Comparison of ENCODE assay signal across 23 mouse cellular contexts in genomic region chr8:35898493-35898892, GRCm38 (mm10).
"Had no signal": no experiment of that assay in that cellular context is flagged by ENCODE, and none has a peak within 500 bp of the region (broad histone marks: within the 10 kb centered on the region; RNA-seq: fewer than 3 reads in every experiment).

No protein-coding gene starts in this region.

- H3K27me3 ChIP-seq: limb, embryonic 13.5 days; liver, embryonic 12.5 days; liver, embryonic 15.5 days; midbrain, embryonic 12.5 days; midbrain, embryonic 15.5 days; neural tube, embryonic 12.5 days; neural tube, embryonic 15.5 days had no signal

- H3K4me3 ChIP-seq: layer of hippocampus, adult 2 months; limb, embryonic 10.5 days; limb, embryonic 13.5 days; liver, embryonic 12.5 days; liver, embryonic 15.5 days; lung, embryonic 15.5 days; midbrain, embryonic 12.5 days; midbrain, embryonic 15.5 days; neural tube, embryonic 12.5 days; neural tube, embryonic 15.5 days had no signal

- H3K4me2 ChIP-seq: limb, embryonic 13.5 days; liver, embryonic 12.5 days; liver, embryonic 15.5 days; lung, embryonic 15.5 days; midbrain, embryonic 12.5 days; midbrain, embryonic 15.5 days; neural tube, embryonic 12.5 days; neural tube, embryonic 15.5 days had no signal

- H3K36me3 ChIP-seq: limb, embryonic 10.5 days; limb, embryonic 13.5 days; liver, embryonic 12.5 days; liver, embryonic 15.5 days; lung, embryonic 15.5 days; midbrain, embryonic 12.5 days; midbrain, embryonic 15.5 days; neural tube, embryonic 12.5 days; neural tube, embryonic 15.5 days had no signal

- ATAC-seq: liver, embryonic 12.5 days; midbrain, embryonic 15.5 days had no signal

- DNase-seq: kidney, adult 2 months; kidney, postnatal 25 days; layer of hippocampus, adult 9-11 months; liver; right cerebral cortex, adult 18-20 months; right cerebral cortex, postnatal 14 days; right cerebral cortex, postnatal 4 days; thymus, adult 2 months; thymus, postnatal 14 days; thymus, postnatal 4 days had no signal

- H3K9me3 ChIP-seq: limb, embryonic 10.5 days; limb, embryonic 13.5 days; liver, embryonic 12.5 days; liver, embryonic 15.5 days; lung, embryonic 15.5 days; midbrain, embryonic 12.5 days; midbrain, embryonic 15.5 days; neural tube, embryonic 12.5 days; neural tube, embryonic 15.5 days had no signal

- H3K27ac ChIP-seq: kidney, postnatal 0 days; layer of hippocampus, adult 2 months; limb, embryonic 10.5 days; limb, embryonic 13.5 days; liver, embryonic 12.5 days; liver, embryonic 15.5 days; lung, embryonic 15.5 days; macrophage; midbrain, embryonic 12.5 days; midbrain, embryonic 15.5 days; neural tube, embryonic 12.5 days; neural tube, embryonic 15.5 days; stomach, postnatal 0 days had no signal

- H3K9ac ChIP-seq: limb, embryonic 13.5 days; liver, embryonic 12.5 days; liver, embryonic 15.5 days; lung, embryonic 15.5 days; midbrain, embryonic 12.5 days; midbrain, embryonic 15.5 days; neural tube, embryonic 12.5 days; neural tube, embryonic 15.5 days had no signal

- H3K4me1 ChIP-seq: limb, embryonic 13.5 days; liver, embryonic 12.5 days; liver, embryonic 15.5 days; midbrain, embryonic 12.5 days had no signal
